Mouse (Mus musculus) liver, embryonic 14.5 days (tissue): Measurements from ENCODE around the gene Ly9.

Experiments used
- CTCF ChIP-seq: IDR thresholded peaks from 2 replicates; pipeline ENCODE4 v1.5.1; 2016; ENCODE audit warnings: antibody characterized with exemption, low read depth, control low read depth
- EP300 ChIP-seq: IDR thresholded peaks from 2 replicates; pipeline ENCODE4 v1.6.1; 2016; ENCODE audit warnings: antibody characterized with exemption, low read depth

GRCm38 (mm10) chr1:171635696-171636095 lies 28.5 kb upstream of the Ly9 start:
- TF ChIP-seq CTCF (no peak), EP300 (no peak)
